Mouse (Mus musculus) intestine, postnatal 0 days (tissue): Measurements from ENCODE around the gene Rfesd. TPM values are rescaled to one million over a fixed set of nuclear protein-coding genes. Genes with fewer than 3 reads are reported as not detected.
A peak's percentile ranks its signal among the peaks of the same experiment; 100 is the strongest.

Experiments used
- ATAC-seq: fragments of 200-750 bp; cut with Nextera tagmentation; 2 replicates; pipeline ENCODE4 v1.8.0; 2017; ENCODE audit warnings: mild to moderate bottlenecking, moderate TSS enrichment, moderate library complexity
- H3K27ac ChIP-seq: fragments of 300-500 bp; sonication (generic); 2 replicates; pipeline ENCODE4 v1.5.1; 2014; ENCODE audit warnings: mild to moderate bottlenecking, low read depth, low read length, moderate library complexity
- H3K27me3 ChIP-seq: fragments of 300-500 bp; sonication (generic); replicated peaks from 2 replicates; pipeline ENCODE4 v1.6.1; 2014; ENCODE audit warnings: low read length, mixed read lengths; ENCODE audit not compliant: control insufficient read depth, insufficient read depth
- H3K36me3 ChIP-seq: fragments of 300-500 bp; sonication (generic); 2 replicates; pipeline ENCODE4 v1.6.1; 2014; ENCODE audit warnings: mild to moderate bottlenecking, moderate library complexity; ENCODE audit not compliant: control insufficient read depth, insufficient read depth
- H3K4me1 ChIP-seq: fragments of 300-500 bp; sonication (generic); replicated peaks from 2 replicates; pipeline ENCODE4 v1.6.1; 2014; ENCODE audit warnings: antibody characterized with exemption, low read length, mixed read lengths; ENCODE audit not compliant: control insufficient read depth, insufficient read depth
- H3K4me2 ChIP-seq: fragments of 300-500 bp; sonication (generic); replicated peaks from 2 replicates; pipeline ENCODE4 v1.6.1; 2014; ENCODE audit warnings: low read depth, mild to moderate bottlenecking, moderate library complexity
- H3K4me3 ChIP-seq: fragments of 300-500 bp; sonication (generic); 2 replicates; pipeline ENCODE4 v1.5.1; 2014; ENCODE audit warnings: low read depth, low read length
- H3K9ac ChIP-seq: fragments of 300-500 bp; sonication (generic); 2 replicates; pipeline ENCODE4 v1.6.1; 2014; ENCODE audit warnings: mild to moderate bottlenecking, low read depth, low read length
- H3K9me3 ChIP-seq: fragments of 300-500 bp; sonication (generic); 2 replicates; pipeline ENCODE4 v1.6.1; 2016; ENCODE audit warnings: mixed run types; ENCODE audit not compliant: control insufficient read depth
- CTCF ChIP-seq: sonication (generic); IDR thresholded peaks from 2 replicates; pipeline ENCODE4 v1.5.1; 2016; ENCODE audit warnings: low read depth, mild to moderate bottlenecking, control low read depth, antibody characterized with exemption, moderate library complexity
- WGBS: fragments of 180-500 bp; shearing (Covaris S2); extraction: QIAGEN DNeasy Blood & Tissue Kit; methylation state at CpG from one replicate; pipeline ENCODE4 v1.1.7; 2014; 5-methylcytosine and 5-hydroxymethylcytosine counted together
- polyA plus RNA-seq: library from polyadenylated mRNA; unstranded; fragments of >200 nt; fragmentation: Nextera tagmentation; extraction: Ambion mirVana; gene quantifications from 2 replicates; pipeline ENCODE4 v1.2.1, GENCODE M21; 2015

The Rfesd gene
- polyA plus RNA-seq, 1 experiment from 2014 or later, result 16.7 TPM

DNA sequence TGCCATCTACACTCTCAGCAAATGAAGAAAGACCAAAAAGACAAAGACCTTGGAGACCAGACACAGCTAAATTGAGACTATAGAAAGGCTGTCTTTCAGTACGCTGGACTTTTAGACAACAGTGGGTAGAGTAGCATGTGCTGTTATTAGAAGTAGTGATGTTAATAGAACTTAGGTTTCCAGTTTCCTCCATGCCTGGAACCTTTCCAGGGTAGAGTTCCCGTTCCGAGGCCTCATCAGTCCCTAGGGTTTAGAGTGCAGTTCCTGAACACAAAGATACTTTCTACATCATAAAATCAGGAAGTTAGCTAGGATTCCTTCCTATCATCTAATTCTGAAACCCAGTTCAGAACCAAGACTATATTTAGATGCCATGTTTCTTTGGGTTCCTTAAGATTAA, 6.1 kb upstream of the Rfesd start:
- no peaks in the 10 kb centered on the region for H3K9me3 ChIP-seq
- ATAC-seq, result no peak
- no peak overlapping the region for H3K4me2 ChIP-seq
- H3K27me3 ChIP-seq, result no peaks in the 10 kb centered on the region
- H3K9ac ChIP-seq, result no peak overlapping the region
- H3K4me3 ChIP-seq, result no peak overlapping the region
- no peak overlapping the region for H3K27ac ChIP-seq
- TF ChIP-seq CTCF, result no peak
- no peaks in the 10 kb centered on the region for H3K4me1 ChIP-seq
- no peaks in the 10 kb centered on the region for H3K36me3 ChIP-seq
- WGBS, result 72% methylated on average over 3 of the region's 3 CpGs

DNA sequence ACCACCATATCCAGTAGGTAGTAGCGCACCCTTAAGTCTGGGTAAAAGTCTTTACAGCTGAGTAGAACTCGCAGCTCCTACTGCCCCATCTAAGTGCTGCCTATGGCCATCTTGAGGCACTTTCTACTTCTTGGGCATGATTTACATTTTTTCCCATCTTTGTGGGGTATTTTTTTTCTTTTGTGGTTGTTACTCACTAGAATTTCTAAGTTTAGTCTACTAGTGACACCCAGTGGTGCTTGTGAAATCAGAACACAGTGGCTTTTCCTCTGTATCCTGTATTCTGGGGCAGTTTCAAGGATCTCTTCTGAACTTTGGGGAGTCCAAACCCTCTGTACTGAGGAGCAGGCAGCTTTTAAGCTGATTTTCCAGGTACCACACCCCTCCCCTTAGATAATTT, 3.3 kb upstream of the Rfesd start:
- no peak overlapping the region for H3K4me3 ChIP-seq
- H3K36me3 ChIP-seq, result no peaks in the 10 kb centered on the region
- H3K27ac ChIP-seq, result no peak overlapping the region
- H3K27me3 ChIP-seq, result no peaks in the 10 kb centered on the region
- no peak for ATAC-seq
- no peaks in the 10 kb centered on the region for H3K4me1 ChIP-seq
- peak; percentile 54 for TF ChIP-seq CTCF
- no peaks in the 10 kb centered on the region for H3K9me3 ChIP-seq
- H3K9ac ChIP-seq, result no peak overlapping the region
- H3K4me2 ChIP-seq, result no peak overlapping the region
- WGBS, result 89% methylated on average over 2 of the region's 2 CpGs

DNA sequence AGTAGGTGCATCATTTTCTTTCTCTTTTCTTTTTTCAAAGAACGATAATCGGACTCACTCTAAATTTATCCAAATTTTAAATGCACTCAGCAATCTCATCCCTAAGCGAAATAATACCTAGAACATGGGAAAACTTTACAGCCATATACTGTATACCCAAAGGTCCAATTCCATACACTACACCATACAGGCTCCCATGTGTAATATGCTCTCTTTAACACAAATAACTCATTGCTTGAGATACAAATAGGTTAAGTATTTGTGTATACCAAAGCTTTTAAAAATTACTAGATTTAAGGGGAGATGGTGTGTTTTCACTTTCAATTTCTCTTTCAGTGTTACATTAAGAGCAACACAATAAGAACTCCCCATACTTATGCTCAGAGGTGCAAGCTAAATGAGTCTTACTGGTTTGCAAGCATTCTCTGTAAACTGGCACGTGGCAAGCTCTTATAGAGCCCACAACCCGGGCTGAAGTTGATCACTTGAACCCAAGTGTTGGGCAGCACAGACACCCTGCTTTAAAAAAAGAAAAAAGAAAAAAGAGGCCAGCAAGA, 403 bp upstream of the Rfesd start:
- peak overlapping the region; percentile 3; the same call in 1 of the 2 replicates for H3K27ac ChIP-seq
- TF ChIP-seq CTCF, result no peak

DNA sequence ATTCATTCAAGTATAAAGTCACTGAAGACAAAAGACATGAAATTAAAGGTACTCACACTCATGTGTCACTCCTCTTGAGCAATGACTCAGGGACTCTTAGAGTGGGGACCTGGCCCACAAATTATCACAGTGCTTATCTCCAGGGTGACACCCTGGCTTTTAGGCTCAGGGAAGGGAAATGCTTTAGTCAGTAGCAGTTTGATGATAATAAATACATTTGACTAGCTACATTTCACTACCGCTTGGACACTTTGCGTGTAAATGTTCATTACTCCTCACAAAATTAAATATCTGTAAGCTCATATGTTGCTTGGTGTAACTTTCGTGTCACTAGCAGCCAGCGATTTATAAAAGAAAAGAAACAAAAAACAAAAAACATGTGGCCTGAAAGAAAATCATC, 1.1 kb downstream of the Rfesd start:
- WGBS, result 54% methylated on average over 4 of the region's 4 CpGs
- no peak overlapping the region for H3K27ac ChIP-seq
- H3K9ac ChIP-seq, result peak overlapping the region; percentile 87
- TF ChIP-seq CTCF, result no peak
- no peak for ATAC-seq
- H3K4me1 ChIP-seq, result no peaks in the 10 kb centered on the region
- peak overlapping the region; percentile 70 for H3K4me2 ChIP-seq
- H3K27me3 ChIP-seq, result no peaks in the 10 kb centered on the region
- peak overlapping the region; percentile 75 for H3K4me3 ChIP-seq
- H3K36me3 ChIP-seq, result no peaks in the 10 kb centered on the region
- H3K9me3 ChIP-seq, result no peaks in the 10 kb centered on the region

More for the DNA sequence above, 403 bp upstream of the Rfesd start:
- WGBS, result 40% methylated on average over 5 of the region's 5 CpGs
- peak overlapping the region; percentile 75 for H3K4me3 ChIP-seq
- no peaks in the 10 kb centered on the region for H3K36me3 ChIP-seq
- H3K9me3 ChIP-seq, result no peaks in the 10 kb centered on the region
- 0 out of 2 replicates have a peak overlapping the region, but pooled peaks have one; percentile 87 for H3K9ac ChIP-seq
- peak overlapping the region; percentile 70 for H3K4me2 ChIP-seq
- peak; percentile 49 for ATAC-seq
- H3K4me1 ChIP-seq, result no peaks in the 10 kb centered on the region
- no peaks in the 10 kb centered on the region for H3K27me3 ChIP-seq

DNA sequence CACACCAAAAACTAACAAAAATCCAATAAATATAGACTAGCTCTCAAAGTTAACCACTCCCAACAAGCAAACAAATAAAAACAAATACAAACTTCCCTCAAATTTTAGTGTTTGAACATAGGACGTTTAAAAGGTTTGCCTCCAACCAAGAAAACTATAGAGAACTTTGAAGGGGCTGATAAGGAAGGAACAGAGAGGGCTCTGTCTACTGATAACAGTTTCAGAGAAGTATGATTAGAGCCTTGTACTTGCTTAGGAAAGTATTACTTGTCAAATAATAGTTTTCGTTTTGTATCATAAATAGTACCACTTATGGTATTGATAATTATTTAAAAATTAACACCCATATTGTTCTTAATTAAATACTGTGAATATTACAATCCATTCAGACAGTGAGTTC, 4.0 kb downstream of the Rfesd start:
- no peak for TF ChIP-seq CTCF
- Histone ChIP-seq H3K27me3 (no peaks in the 10 kb centered on the region), H3K4me1 (no peaks in the 10 kb centered on the region), H3K4me2 (no peak overlapping the region), H3K27ac (no peak overlapping the region), H3K9ac (no peak overlapping the region), H3K36me3 (no peaks in the 10 kb centered on the region), H3K9me3 (no peaks in the 10 kb centered on the region), H3K4me3 (no peak overlapping the region)
- WGBS, result 51% methylated on average over 2 of the region's 2 CpGs
- no peak for ATAC-seq

DNA sequence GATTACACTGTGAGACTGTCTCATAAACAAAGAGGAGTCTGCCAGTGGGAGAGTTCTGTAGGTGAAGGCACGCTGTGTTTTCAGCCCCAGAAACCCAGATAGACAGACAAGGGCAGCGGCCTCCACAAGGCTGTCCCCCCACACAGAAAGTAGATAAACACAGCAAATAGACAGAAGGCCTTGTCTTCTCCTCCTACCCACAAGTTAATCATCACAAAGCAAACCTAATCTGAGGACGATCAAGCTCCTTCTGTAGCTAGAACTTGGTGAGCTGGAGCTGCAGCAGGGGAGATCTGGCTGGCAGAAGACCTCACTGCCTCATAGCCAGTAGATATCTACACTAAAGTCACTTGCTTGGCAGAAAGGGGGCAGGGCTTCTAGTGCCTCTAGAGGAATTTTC, 15.2 kb downstream of the Rfesd start:
- WGBS, result 63% methylated on average over 3 of the region's 3 CpGs
- Histone ChIP-seq H3K9me3 (no peaks in the 10 kb centered on the region), H3K4me2 (no peak overlapping the region), H3K4me1 (no peaks in the 10 kb centered on the region), H3K9ac (no peak overlapping the region), H3K4me3 (no peak overlapping the region), H3K27me3 (no peaks in the 10 kb centered on the region), H3K36me3 (no peaks in the 10 kb centered on the region), H3K27ac (no peak overlapping the region)
- no peak for TF ChIP-seq CTCF
- ATAC-seq, result no peak
